Mouse (Mus musculus): ENCODE results near the gene Kidins220. TPM values are rescaled to one million over a fixed set of nuclear protein-coding genes. Genes with fewer than 3 reads are reported as not detected.

Gene Kidins220
- total RNA-seq, 2 experiments from 2014 or later: 29.2 to 83.9 TPM

DNA sequence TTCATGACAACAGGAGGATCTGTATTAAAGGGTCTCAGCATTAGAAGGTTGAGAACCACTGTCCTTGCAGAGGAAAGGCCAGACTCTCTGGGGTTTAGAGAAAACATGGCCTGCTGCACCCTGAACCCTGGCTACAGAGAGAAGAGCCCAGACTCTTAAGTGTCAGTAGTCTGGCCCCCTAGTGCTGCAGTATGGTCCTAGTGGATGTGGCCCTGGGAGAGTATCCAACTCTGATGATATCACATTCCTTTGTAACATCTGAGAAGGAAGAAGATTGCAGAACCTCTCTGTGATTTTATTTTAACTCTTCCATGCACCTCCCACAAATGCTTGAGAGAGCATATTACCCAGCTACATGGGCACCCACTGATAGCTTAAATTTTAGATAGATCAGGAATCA lies 129.8 kb downstream of the Kidins220 start:
- no peak for ATAC-seq (ENCODE audit: poor library complexity, severe bottlenecking)

DNA sequence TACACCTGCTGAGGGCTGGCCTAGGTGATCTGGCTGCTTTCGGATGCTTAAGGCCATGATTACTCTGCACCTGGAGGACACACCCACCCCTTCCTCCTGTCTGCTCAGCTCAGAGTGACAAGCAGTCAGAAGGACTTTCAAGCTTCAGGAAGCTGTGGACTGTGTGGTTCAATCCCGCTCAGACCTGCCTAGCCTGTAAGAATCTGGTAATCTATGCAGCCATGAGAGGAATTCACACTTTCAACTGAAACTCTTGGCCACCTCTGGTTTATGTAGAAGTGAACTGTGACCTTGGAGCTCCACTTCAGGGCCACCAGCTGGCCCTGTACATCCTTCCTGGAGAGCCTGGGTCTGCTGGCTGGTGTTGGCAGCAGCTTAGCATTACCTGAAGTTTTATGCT lies 134.1 kb downstream of the Kidins220 start:
- ATAC-seq (ENCODE audit: poor library complexity, severe bottlenecking): no peak

GRCm38 (mm10) chr12:25109971-25110681 lies 135.4 kb downstream of the Kidins220 start:
- no peak for ATAC-seq (ENCODE audit: poor library complexity, severe bottlenecking)

DNA sequence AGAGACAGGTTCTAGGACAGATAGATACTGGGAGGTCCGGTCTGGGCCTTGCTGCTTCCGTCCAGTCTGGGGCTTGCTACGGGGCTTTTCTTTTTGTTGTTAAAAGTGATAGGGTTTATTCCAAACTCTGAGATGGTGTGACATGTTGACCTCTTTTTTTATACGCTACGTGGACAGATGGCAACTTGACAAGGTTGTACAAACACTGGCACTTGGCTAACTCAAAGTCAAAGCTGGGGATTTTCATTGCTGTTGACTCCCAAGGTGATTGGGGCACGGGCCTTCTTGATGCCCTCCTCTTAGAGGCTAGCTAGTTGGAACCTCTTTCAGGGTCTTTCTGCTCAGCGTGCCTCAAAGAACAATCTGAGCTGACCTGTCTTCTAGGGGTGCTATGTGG lies 136.0 kb downstream of the Kidins220 start:
- ATAC-seq (ENCODE audit: poor library complexity, severe bottlenecking): no peak

Other genes starting within 250 kb of the Kidins220 start
- gene Mboat2, start 144.0 kb upstream of the Kidins220 start, total RNA-seq (2015): 0.18 and 1.2 TPM in 2 replicates
- 1.1 and 1.4 TPM in 2 replicates for gene Mboat2, start 144.0 kb upstream of the Kidins220 start, total RNA-seq (2017)
- 188 and 198 TPM in 2 replicates for gene Id2, start 122.2 kb downstream of the Kidins220 start, total RNA-seq (2015)
- gene Id2, start 122.2 kb downstream of the Kidins220 start, total RNA-seq (2017): 96.7 and 108 TPM in 2 replicates

All from megakaryocyte, adult 5-6 weeks (primary cell).